Mouse (Mus musculus) brain, embryonic 14.5 days (tissue): ENCODE data around the gene Rev1. TPM values are rescaled to one million over a fixed set of nuclear protein-coding genes. Genes with fewer than 3 reads are reported as not detected.

Source experiments
- DNase-seq: peaks from one replicate; pipeline ENCODE4 v3.0.0-alpha.2; 2011; ENCODE audit warnings: low read depth
- CTCF ChIP-seq: fragments of 200-500 bp; IDR thresholded peaks from 2 replicates; pipeline ENCODE4 v1.5.1; 2012; ENCODE audit warnings: inconsistent platforms, mild to moderate bottlenecking, moderate library complexity, borderline replicate concordance; ENCODE audit not compliant: insufficient read depth, insufficient read length; ENCODE audit errors: extremely low read depth
- POLR2A ChIP-seq: fragments of 200-500 bp; IDR thresholded peaks from 2 replicates; pipeline ENCODE4 v1.6.1; 2012; ENCODE audit warnings: mild to moderate bottlenecking, inconsistent platforms, borderline replicate concordance; ENCODE audit not compliant: poor library complexity, insufficient read depth, insufficient read length, severe bottlenecking; ENCODE audit errors: extremely low read depth
- polyA plus RNA-seq: library from polyadenylated mRNA; depleted of rRNA; stranded (reverse); fragments of >200 nt; gene quantifications from 2 replicates; pipeline ENCODE4 v1.2.3, GENCODE M21; 2012; rRNA removed

Rev1 gene
- polyA plus RNA-seq, 1 experiment = 34.9 TPM

GRCm38 (mm10) chr1:38048121-38048520 lies 81.5 kb downstream of the Rev1 start:
- TF ChIP-seq CTCF = no peak
- TF ChIP-seq POLR2A = no peak
- peak; percentile 18 for DNase-seq

- DNase-seq = no peak
- TF ChIP-seq POLR2A (no peak), CTCF (no peak)
Observed at GRCm38 (mm10) chr1:38038898-38039297, 90.7 kb downstream of the Rev1 start.

GRCm38 (mm10) chr1:38037375-38037774 lies 92.2 kb downstream of the Rev1 start:
- no peak for DNase-seq
- TF ChIP-seq CTCF (no peak), POLR2A (no peak)

- no peak for DNase-seq
- no peak for TF ChIP-seq CTCF
- no peak for TF ChIP-seq POLR2A
Observed at GRCm38 (mm10) chr1:38035521-38035920, 94.1 kb downstream of the Rev1 start.

GRCm38 (mm10) chr1:38031391-38031790 lies 98.2 kb downstream of the Rev1 start:
- DNase-seq = no peak
- TF ChIP-seq POLR2A (no peak), CTCF (no peak)

- no peak for DNase-seq
- TF ChIP-seq POLR2A (no peak), CTCF (no peak)
Observed at GRCm38 (mm10) chr1:38027301-38027700, 102.3 kb downstream of the Rev1 start.

- no peak for DNase-seq
- TF ChIP-seq POLR2A (no peak), CTCF (no peak)
Observed at GRCm38 (mm10) chr1:38014551-38015203, 114.9 kb downstream of the Rev1 start.

- TF ChIP-seq CTCF (no peak), POLR2A (no peak)
- DNase-seq = no peak
Observed at GRCm38 (mm10) chr1:38012509-38012908, 117.1 kb downstream of the Rev1 start.

- TF ChIP-seq POLR2A = no peak
- TF ChIP-seq CTCF = no peak
- DNase-seq = no peak
Observed at GRCm38 (mm10) chr1:38012104-38012503, 117.5 kb downstream of the Rev1 start.

GRCm38 (mm10) chr1:38011647-38012046 lies 118.0 kb downstream of the Rev1 start:
- TF ChIP-seq CTCF (no peak), POLR2A (no peak)
- no peak for DNase-seq

- TF ChIP-seq CTCF = no peak
Observed at GRCm38 (mm10) chr1:38006741-38007140, 122.9 kb downstream of the Rev1 start.

GRCm38 (mm10) chr1:38003046-38003445 lies 126.6 kb downstream of the Rev1 start:
- DNase-seq = no peak
- TF ChIP-seq POLR2A (no peak), CTCF (no peak)

More at GRCm38 (mm10) chr1:38006741-38007140, 122.9 kb downstream of the Rev1 start:
- no peak for DNase-seq

Other genes with a start within 250 kb of the Rev1 start
- gene Mitd1, start 239.4 kb downstream of the Rev1 start, polyA plus RNA-seq = 16.5 and 19.1 TPM in 2 replicates
- 118 and 120 TPM in 2 replicates for gene Mrpl30, start 239.3 kb downstream of the Rev1 start, polyA plus RNA-seq
- 0.03 TPM in 1 of 2 replicates, not detected in the other for gene Lyg2, start 213.3 kb downstream of the Rev1 start, polyA plus RNA-seq
- not detected in 2 replicates for gene Lyg1, start 172.0 kb downstream of the Rev1 start, polyA plus RNA-seq
- 49.7 and 51.0 TPM in 2 replicates for gene Txndc9, start 131.9 kb downstream of the Rev1 start, polyA plus RNA-seq
- 20.0 and 28.0 TPM in 2 replicates for gene Eif5b, start 131.8 kb downstream of the Rev1 start, polyA plus RNA-seq